Mouse (Mus musculus) midbrain, embryonic 11.5 days (tissue): ENCODE data around the gene Edem3. TPM values are rescaled to one million over a fixed set of nuclear protein-coding genes. Genes with fewer than 3 reads are reported as not detected.
"Not testable (repeated sequence)": the region's sequence is repeated elsewhere in the genome, so short reads cannot be mapped to it uniquely, and the experiment has no call there.

ENCODE experiments used
- ATAC-seq: fragments of 200-750 bp; cut with Nextera tagmentation; 2 replicates; pipeline ENCODE4 v1.8.0; 2017; ENCODE audit warnings: moderate TSS enrichment, moderate library complexity; ENCODE audit not compliant: low FRiP score
- DNase-seq: peaks from one replicate; pipeline ENCODE4 v3.0.0; 2015; ENCODE audit warnings: low spot score; ENCODE audit errors: missing footprints
- H3K27ac ChIP-seq: fragments of 300-500 bp; sonication (generic); 2 replicates; pipeline ENCODE4 v1.5.1; 2014; ENCODE audit warnings: low read depth, low read length
- H3K27me3 ChIP-seq: fragments of 300-500 bp; sonication (generic); 2 replicates; pipeline ENCODE4 v1.6.1; 2014; ENCODE audit warnings: mild to moderate bottlenecking, low read length, moderate library complexity, mixed read lengths; ENCODE audit not compliant: control insufficient read depth, insufficient read depth
- H3K36me3 ChIP-seq: fragments of 300-500 bp; sonication (generic); 2 replicates; pipeline ENCODE4 v1.6.1; 2014; ENCODE audit warnings: mild to moderate bottlenecking, low read length, moderate library complexity, mixed read lengths; ENCODE audit not compliant: control insufficient read depth, insufficient read depth
- H3K4me1 ChIP-seq: fragments of 300-500 bp; sonication (generic); 2 replicates; pipeline ENCODE4 v1.6.1; 2014; ENCODE audit warnings: low read length; ENCODE audit not compliant: control insufficient read depth, insufficient read depth
- H3K4me2 ChIP-seq: fragments of 300-500 bp; sonication (generic); 2 replicates; pipeline ENCODE4 v1.6.1; 2014; ENCODE audit warnings: mild to moderate bottlenecking, moderate library complexity
- H3K4me3 ChIP-seq: fragments of 300-500 bp; sonication (generic); 2 replicates; pipeline ENCODE4 v1.5.1; 2014; ENCODE audit warnings: low read depth, low read length
- H3K9ac ChIP-seq: fragments of 300-500 bp; sonication (generic); 2 replicates; pipeline ENCODE4 v1.6.1; 2014; ENCODE audit warnings: low read length
- H3K9me3 ChIP-seq: fragments of 300-500 bp; sonication (generic); 2 replicates; pipeline ENCODE4 v1.6.1; 2016; ENCODE audit warnings: low read length; ENCODE audit not compliant: control insufficient read depth
- WGBS: fragments of 180-500 bp; shearing (Covaris S2); extraction: QIAGEN DNeasy Blood & Tissue Kit; methylation state at CpG from one replicate; pipeline ENCODE4 v1.1.7; 2014; 5-methylcytosine and 5-hydroxymethylcytosine counted together
- polyA plus RNA-seq: library from polyadenylated mRNA; unstranded; fragments of >200 nt; fragmentation: Nextera tagmentation; extraction: Ambion mirVana; gene quantifications from 2 replicates; pipeline ENCODE4 v1.2.1, GENCODE M21; 2014

Edem3 gene
- polyA plus RNA-seq, 1 experiment from 2014 or later = 22.0 TPM

DNA sequence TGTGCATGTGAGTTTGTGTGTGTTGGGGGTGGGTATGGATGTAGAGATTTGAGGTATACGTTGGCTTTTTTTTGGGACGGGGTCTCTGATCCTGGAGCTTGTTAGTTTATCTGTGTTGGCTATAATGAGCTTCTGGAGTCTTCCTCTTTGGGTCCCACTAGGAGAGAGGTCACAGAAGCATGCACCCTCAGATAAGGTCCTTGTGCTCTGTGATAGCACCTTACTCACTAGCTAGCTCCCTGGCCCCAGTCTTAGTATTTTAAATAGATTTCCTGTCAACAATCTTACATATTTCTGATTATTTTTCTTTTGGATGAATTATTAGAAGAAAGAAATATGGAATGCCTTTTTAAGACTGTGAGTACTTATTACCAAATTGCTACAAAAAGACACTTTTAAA lies 24.1 kb downstream of the Edem3 start:
- H3K36me3 ChIP-seq = 0 out of 2 replicates have a peak, but pooled peaks cover 8% of the 10 kb centered on the region
- WGBS = 98% methylated on average over 2 of the region's 2 CpGs

DNA sequence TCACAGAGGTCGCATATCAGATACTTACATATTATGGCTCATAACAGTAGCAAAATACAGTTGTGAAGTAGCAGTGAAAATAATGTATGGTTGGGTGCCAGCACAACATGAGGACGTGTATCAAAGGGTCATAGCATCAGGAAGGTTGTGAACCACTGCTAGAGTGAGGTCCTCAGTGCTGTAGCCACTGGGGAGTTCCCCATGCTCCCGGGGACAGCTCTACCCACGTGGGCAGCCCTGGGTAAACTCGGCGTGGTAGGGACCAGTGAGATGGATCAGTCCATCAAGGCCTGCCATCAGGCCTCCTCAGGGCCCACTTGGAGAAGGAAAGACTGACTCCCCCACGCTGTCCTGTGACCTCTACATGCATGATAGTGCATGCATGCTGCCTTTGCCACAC lies 26.3 kb downstream of the Edem3 start:
- Histone ChIP-seq H3K27ac (no peak overlapping the region), H3K4me1 (no peaks in the 10 kb centered on the region), H3K4me3 (no peak overlapping the region), H3K36me3 (0 out of 2 replicates have a peak, but pooled peaks cover 8% of the 10 kb centered on the region), H3K9me3 (no peaks in the 10 kb centered on the region), H3K4me2 (no peak overlapping the region), H3K27me3 (no peaks in the 10 kb centered on the region), H3K9ac (no peak overlapping the region)
- DNase-seq = no peak
- 81% methylated on average over 7 of the region's 7 CpGs for WGBS
- ATAC-seq = no peak

More for the DNA sequence above, 24.1 kb downstream of the Edem3 start:
- no peak overlapping the region for H3K9ac ChIP-seq
- H3K4me3 ChIP-seq = no peak overlapping the region
- no peaks in the 10 kb centered on the region for H3K9me3 ChIP-seq
- no peaks in the 10 kb centered on the region for H3K27me3 ChIP-seq
- no peaks in the 10 kb centered on the region for H3K4me1 ChIP-seq
- H3K4me2 ChIP-seq = no peak overlapping the region
- ATAC-seq (no peak), DNase-seq (no peak)
- no peak overlapping the region for H3K27ac ChIP-seq

DNA sequence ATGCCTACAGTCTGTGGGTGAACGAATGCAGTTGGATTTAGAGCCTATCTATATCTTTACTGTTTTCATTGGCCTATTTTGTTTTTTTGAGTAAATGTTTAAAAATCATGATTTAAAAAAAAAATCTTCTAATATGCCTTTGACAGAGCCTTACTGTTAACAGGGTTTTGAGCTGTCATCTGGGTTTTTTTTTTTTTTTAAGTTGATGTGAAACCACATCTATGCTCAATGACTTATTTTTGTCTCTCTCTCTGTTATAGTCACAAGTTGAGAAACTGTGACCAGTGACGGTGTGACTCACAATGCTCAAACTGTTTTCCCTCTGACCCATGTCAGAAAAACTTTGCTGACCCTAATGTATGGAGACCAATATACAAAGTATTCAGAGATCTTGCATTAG lies 28.2 kb downstream of the Edem3 start:
- Histone ChIP-seq H3K4me1 (no peaks in the 10 kb centered on the region), H3K4me3 (no peak overlapping the region), H3K27ac (no peak overlapping the region), H3K27me3 (no peaks in the 10 kb centered on the region), H3K36me3 (0 out of 2 replicates have a peak, but pooled peaks cover 3% of the 10 kb centered on the region), H3K4me2 (no peak overlapping the region), H3K9ac (no peak overlapping the region), H3K9me3 (no peaks in the 10 kb centered on the region)
- no peak for ATAC-seq
- no peak for DNase-seq
- 93% methylated on average over 2 of the region's 2 CpGs for WGBS

DNA sequence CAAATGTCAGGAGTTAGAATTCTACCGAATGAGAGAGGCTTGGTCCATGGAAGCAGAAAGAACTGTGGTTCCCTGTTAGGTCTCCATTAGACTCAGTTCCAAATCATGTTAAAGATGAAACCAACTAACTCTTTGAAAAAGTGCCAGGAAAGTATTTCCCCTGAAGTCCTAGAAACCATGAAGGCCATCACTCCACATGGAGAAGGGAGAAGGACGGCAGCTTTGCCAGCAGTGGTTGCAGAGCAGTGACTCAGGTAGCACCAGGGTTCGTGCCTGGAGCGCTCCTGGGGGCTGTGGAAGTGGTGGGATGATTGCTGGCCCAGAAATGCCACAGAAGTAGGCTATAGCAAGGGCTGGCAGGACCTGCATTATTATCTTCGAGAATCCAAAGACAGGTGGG lies 31.2 kb downstream of the Edem3 start:
- 0 out of 2 replicates have a peak, but pooled peaks cover 3% of the 10 kb centered on the region for H3K36me3 ChIP-seq
- no peak overlapping the region for H3K4me3 ChIP-seq
- H3K4me2 ChIP-seq = no peak overlapping the region
- no peak overlapping the region for H3K9ac ChIP-seq
- H3K27me3 ChIP-seq = no peaks in the 10 kb centered on the region
- no peak overlapping the region for H3K27ac ChIP-seq
- no peak for DNase-seq
- no peak for ATAC-seq
- H3K9me3 ChIP-seq = no peaks in the 10 kb centered on the region
- H3K4me1 ChIP-seq = no peaks in the 10 kb centered on the region
- WGBS = 92% methylated on average over 5 of the region's 5 CpGs

DNA sequence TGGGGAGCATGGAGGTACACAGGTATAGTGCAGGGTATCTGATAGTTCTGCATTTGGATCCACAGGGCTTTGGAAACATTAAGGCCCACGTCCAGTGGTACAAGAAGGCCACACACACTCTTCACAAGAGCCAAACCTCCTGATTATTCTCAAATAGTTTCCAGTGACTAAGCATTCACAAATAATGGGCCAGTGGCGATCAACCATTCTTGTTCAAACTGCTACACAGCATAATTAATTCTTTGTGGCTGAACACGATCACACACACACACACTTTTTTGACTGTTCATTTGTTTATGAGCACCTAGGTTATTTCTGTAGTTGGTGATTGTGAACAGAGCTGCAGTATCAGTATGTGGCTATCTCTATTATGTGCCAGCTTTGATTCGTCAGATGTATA lies 34.0 kb downstream of the Edem3 start:
- no peak for ATAC-seq
- no peak overlapping the region for H3K27ac ChIP-seq
- no peaks in the 10 kb centered on the region for H3K27me3 ChIP-seq

DNA sequence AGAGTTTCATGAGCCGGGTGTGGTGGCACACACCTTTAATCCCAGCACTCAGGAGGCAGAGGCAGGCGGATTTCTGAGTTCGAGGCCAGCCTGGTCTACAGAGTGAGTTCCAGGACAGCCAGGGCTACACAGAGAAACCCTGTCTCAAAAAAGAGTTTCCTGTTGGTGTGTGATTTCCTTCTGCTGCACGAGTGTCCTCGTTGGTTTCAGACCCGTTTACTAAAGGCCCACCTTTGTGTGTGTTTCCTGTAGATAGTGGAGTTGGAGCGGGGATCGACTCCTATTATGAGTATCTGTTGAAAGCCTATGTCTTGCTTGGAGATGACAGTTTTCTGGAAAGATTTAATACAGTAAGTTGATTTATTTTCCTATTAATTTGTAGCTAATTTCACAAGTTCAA lies 36.9 kb downstream of the Edem3 start:
- not testable (repeated sequence) for H3K4me1 ChIP-seq, H3K9ac ChIP-seq, H3K4me2 ChIP-seq, H3K4me3 ChIP-seq, H3K27ac ChIP-seq, H3K36me3 ChIP-seq, H3K9me3 ChIP-seq, H3K27me3 ChIP-seq, ATAC-seq, DNase-seq
- 88% methylated on average over 8 of the region's 8 CpGs for WGBS

More for the DNA sequence above, 34.0 kb downstream of the Edem3 start:
- H3K9ac ChIP-seq = no peak overlapping the region
- no peak overlapping the region for H3K4me2 ChIP-seq
- no peaks in the 10 kb centered on the region for H3K36me3 ChIP-seq
- H3K4me1 ChIP-seq = no peaks in the 10 kb centered on the region
- DNase-seq = no peak
- no peak overlapping the region for H3K4me3 ChIP-seq
- 68% methylated on average over 4 of the region's 4 CpGs for WGBS
- no peaks in the 10 kb centered on the region for H3K9me3 ChIP-seq

DNA sequence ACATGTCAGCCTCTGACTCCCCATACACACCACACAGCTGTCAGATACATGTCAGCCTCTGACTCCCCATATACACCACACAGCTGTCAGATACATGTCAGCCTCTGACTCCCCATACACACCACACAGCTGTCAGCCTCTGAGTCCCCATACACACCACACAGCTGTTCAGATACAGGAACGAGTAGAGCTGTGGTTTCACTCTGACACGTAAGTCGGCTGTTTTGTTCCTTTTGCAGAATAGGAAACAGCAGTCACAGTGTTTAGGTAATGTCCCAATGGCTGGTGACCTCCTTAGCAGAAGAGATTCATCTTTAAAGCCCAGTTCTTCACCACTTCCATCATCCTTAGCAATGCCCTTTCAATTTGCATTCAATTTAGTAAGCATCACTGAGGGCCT lies 47.6 kb downstream of the Edem3 start:
- not testable (repeated sequence) for DNase-seq, H3K9me3 ChIP-seq, H3K4me2 ChIP-seq, ATAC-seq, H3K4me3 ChIP-seq, H3K27ac ChIP-seq, H3K36me3 ChIP-seq, H3K27me3 ChIP-seq, H3K4me1 ChIP-seq, H3K9ac ChIP-seq
- 83% methylated on average over 3 of the region's 3 CpGs for WGBS

DNA sequence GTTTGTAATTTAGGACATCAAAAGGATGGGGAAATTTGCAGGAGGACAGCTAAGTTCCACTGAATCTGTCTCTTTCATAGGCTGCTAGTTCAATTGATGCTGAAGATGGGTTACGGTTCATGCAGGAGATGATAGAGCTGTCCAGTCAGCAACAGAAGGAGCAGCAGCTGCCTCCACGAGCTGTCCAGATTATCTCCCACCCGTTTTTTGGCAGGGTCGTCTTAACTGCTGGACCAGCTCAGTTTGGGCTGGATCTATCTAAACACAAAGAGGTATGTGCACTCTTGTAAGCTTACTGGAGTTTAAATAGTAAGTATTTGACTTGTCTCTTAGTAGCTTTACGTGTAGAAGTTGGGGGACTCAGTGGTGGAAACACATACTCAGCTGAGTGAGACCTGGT lies 52.1 kb downstream of the Edem3 start:
- Histone ChIP-seq H3K27me3 (no peaks in the 10 kb centered on the region), H3K9me3 (no peaks in the 10 kb centered on the region), H3K9ac (no peak overlapping the region), H3K27ac (no peak overlapping the region), H3K4me1 (no peaks in the 10 kb centered on the region), H3K4me2 (no peak overlapping the region), H3K36me3 (peaks cover 3% of the 10 kb centered on the region), H3K4me3 (no peak overlapping the region)
- DNase-seq (no peak), ATAC-seq (no peak)
- WGBS = 93% methylated on average over 5 of the region's 5 CpGs

DNA sequence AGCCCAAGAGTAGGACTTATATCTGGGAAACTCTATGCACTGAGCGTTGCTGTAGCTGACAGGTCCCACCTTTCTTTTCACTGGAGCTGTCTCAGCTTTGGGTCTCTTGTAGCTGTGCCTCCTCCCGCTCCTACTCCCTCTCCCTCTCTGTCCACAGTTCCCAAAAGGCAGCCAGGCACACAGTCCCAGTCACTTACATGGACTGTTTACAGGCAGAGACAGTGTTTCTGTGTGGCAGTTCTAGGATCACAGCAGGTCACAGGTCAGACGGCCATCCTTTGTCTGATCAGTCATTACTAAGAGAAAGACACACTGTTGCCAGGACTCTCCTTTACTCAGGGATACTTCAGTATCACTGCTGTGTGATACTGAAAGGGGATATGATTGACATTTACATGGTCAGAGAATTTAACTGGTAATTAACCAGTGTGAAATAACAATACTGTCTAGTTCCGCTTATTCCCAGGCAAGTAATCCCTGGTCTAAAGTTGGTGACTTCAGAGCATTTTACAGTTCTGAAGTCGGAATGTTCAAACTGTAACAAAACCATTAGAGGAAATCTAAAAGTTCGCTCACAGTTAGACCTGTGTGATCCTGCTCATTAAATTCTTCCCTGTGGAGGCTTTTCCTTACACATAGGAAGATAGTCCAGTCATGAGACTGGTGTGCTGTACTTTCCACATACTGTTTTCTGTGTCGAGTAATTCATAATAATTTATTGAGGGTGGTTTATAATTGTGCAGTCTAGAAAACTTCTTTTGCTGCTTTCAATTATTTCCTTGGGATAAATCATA lies 55.7 kb downstream of the Edem3 start:
- ATAC-seq (no peak), DNase-seq (no peak)
- no peaks in the 10 kb centered on the region for H3K9me3 ChIP-seq
- no peaks in the 10 kb centered on the region for H3K27me3 ChIP-seq
- H3K4me3 ChIP-seq = no peak overlapping the region
- H3K36me3 ChIP-seq = peaks cover 3% of the 10 kb centered on the region
- no peak overlapping the region for H3K9ac ChIP-seq
- no peak overlapping the region for H3K27ac ChIP-seq
- no peak overlapping the region for H3K4me2 ChIP-seq
- H3K4me1 ChIP-seq = no peaks in the 10 kb centered on the region
- WGBS = 74% methylated on average over 7 of the region's 7 CpGs
